Mouse (Mus musculus) CH12.LX (cell line): ENCODE measurements at regions not wholly inside any gene's neighbourhood (a gene's known extent, or its start where the extent isn't known, plus 50 kb on each side); places are given as distances from the start of the nearest gene placed in this dataset.

Experiments
- CHD1 ChIP-seq: IDR thresholded peaks from 2 replicates; pipeline ENCODE4 v1.6.1; 2012; ENCODE audit warnings: low read depth, low read length, improper control_type of control experiment, inconsistent platforms
- CTCF ChIP-seq, 2 experiments: IDR thresholded peaks in 1 of 2; conservative IDR thresholded peaks in 1 of 2; 2 replicates each; pipeline ENCODE4 v1.5.1; 2011 to 2012; ENCODE audit warnings: low read depth in 2 of 2, low read length in 2 of 2, improper control_type of control experiment in 1 of 2, inconsistent platforms in 1 of 2, mild to moderate bottlenecking in 1 of 2, moderate library complexity in 1 of 2
- E2F4 ChIP-seq: IDR thresholded peaks from 2 replicates; pipeline ENCODE4 v1.6.1; 2011; ENCODE audit warnings: low read depth, low read length, improper control_type of control experiment; ENCODE audit not compliant: insufficient replicate concordance
- EP300 ChIP-seq: IDR thresholded peaks from 2 replicates; pipeline ENCODE4 v1.6.1; 2011; ENCODE audit warnings: low read length, improper control_type of control experiment
- GABPA ChIP-seq: IDR thresholded peaks from 2 replicates; pipeline ENCODE4 v1.6.1; 2012; ENCODE audit warnings: low read depth, low read length, improper control_type of control experiment, inconsistent platforms; ENCODE audit not compliant: insufficient replicate concordance
- KAT2A ChIP-seq: IDR thresholded peaks from 2 replicates; pipeline ENCODE4 v1.6.1; 2012; ENCODE audit warnings: low read length, improper control_type of control experiment, inconsistent platforms; ENCODE audit not compliant: insufficient replicate concordance
- MAFK ChIP-seq: IDR thresholded peaks from 2 replicates; pipeline ENCODE4 v1.6.1; 2011; ENCODE audit warnings: low read length, improper control_type of control experiment; ENCODE audit not compliant: insufficient replicate concordance
- MAX ChIP-seq: IDR thresholded peaks from 2 replicates; pipeline ENCODE4 v1.6.1; 2011; ENCODE audit warnings: low read length, improper control_type of control experiment
- NELFE ChIP-seq: IDR thresholded peaks from 2 replicates; pipeline ENCODE4 v1.6.1; 2011; ENCODE audit warnings: low read depth, low read length, improper control_type of control experiment
- POLR2A ChIP-seq: IDR thresholded peaks from 2 replicates; pipeline ENCODE4 v1.6.1; 2011; ENCODE audit warnings: low read depth, mild to moderate bottlenecking, improper control_type of control experiment, low read length
- POLR2AphosphoS2 ChIP-seq: IDR thresholded peaks from 2 replicates; pipeline ENCODE4 v1.6.1; 2011; ENCODE audit warnings: low read depth, low read length, improper control_type of control experiment

GRCm38 (mm10) chr16:30733478-30733877 is 134.0 kb downstream of the Fam43a start:
- TF ChIP-seq MAFK (no peak), CTCF (conservative IDR thresholded peaks at IDR 0.05 in 1 of 2, IDR thresholded peaks at IDR 0.05 in 1 of 2; ENCODE audit: low read depth in 2 of 2, low read length in 2 of 2) (no peak), KAT2A (no peak), MAX (no peak), EP300 (no peak), POLR2A (no peak), CHD1 (no peak), NELFE (no peak), E2F4 (no peak), GABPA (no peak), POLR2AphosphoS2 (no peak)
